Mouse (Mus musculus) heart, postnatal 0 days (tissue): Measurements from ENCODE around the gene Lins1.

Experiments used
- CTCF ChIP-seq: IDR thresholded peaks from 2 replicates; pipeline ENCODE4 v1.5.1; 2016; ENCODE audit warnings: antibody characterized with exemption, control low read depth, low read depth
- EP300 ChIP-seq: IDR thresholded peaks from 2 replicates; pipeline ENCODE4 v1.6.1; 2016; ENCODE audit warnings: antibody characterized with exemption, low read depth

DNA sequence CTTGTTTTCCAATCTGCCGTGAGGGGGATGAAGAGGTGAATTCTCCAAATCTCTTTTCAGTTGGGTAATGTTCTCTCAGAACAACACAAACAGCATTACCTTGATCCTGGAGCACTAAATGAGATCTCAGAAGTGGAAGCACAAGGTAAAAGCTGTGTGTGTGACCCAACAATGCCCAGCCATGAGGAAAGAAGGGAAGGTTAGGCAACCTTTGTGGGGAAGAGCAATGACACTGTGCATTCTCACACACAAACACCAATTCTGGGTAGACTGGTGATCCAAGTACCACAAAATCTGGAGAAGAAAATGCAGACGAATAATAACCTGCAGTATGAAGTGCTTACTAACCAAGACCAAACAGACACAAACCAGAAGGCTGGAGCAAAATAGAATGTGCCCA lies 13.9 kb upstream of the Lins1 start:
- TF ChIP-seq CTCF (no peak), EP300 (no peak)
